Mouse (Mus musculus): ENCODE data around the gene Btbd35f2. TPM values are rescaled to one million over a fixed set of nuclear protein-coding genes. Genes with fewer than 3 reads are reported as not detected.
"Not testable (repeated sequence)": the region's sequence is repeated elsewhere in the genome, so short reads cannot be mapped to it uniquely, and the experiment has no call there.

Gene Btbd35f2
- not detected in 2 replicates for polyA plus RNA-seq (2015; fragmentation: Nextera tagmentation; extraction: Ambion mirVana)

DNA sequence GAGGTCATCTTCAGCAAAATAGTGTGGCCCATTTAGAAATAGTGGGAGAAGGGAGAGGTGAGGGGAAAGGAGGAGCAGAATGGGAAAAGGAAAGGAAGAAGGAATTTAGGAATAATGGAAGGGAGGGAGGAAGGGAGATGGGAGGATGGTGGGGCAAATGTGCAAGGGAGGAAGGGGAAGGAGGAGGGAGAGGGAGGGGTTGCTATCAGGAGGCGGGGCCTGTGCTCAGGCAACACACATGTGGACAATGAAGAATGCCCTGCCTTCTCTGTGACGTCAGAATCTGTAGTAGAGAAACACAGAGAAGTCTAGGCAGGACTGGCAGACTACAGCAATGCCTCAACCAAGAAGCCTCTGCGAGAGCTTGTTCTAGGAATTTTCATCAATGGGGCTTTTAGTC is at the start of gene Btbd35f2:
TSS of gene Btbd35f2 (plus strand) at position 301 of the 400 bp plus-strand sequence.
- H3K27me3 ChIP-seq (replicated peaks; ENCODE audit: control insufficient read depth, insufficient read depth, low read length); H3K27ac ChIP-seq (ENCODE audit: low read length); H3K4me3 ChIP-seq (replicated peaks; ENCODE audit: low read length); H3K4me1 ChIP-seq (replicated peaks; ENCODE audit: control insufficient read depth, insufficient read depth, low read length); H3K36me3 ChIP-seq (ENCODE audit: control insufficient read depth, insufficient read depth); H3K9ac ChIP-seq (replicated peaks; ENCODE audit: low read depth, low read length); H3K4me2 ChIP-seq (ENCODE audit: low read length); ATAC-seq; H3K9me3 ChIP-seq (ENCODE audit: control insufficient read depth, low read length): not testable (repeated sequence)
- no CpG with 5 or more reads among the region's 3 CpGs for WGBS

Other genes starting within 250 kb of the Btbd35f2 start
- not detected in 2 replicates for gene Btbd35f22, start 230.6 kb upstream of the Btbd35f2 start, polyA plus RNA-seq (2015; fragmentation: Nextera tagmentation; extraction: Ambion mirVana)